Mouse (Mus musculus) retina, embryonic 14.5 days (tissue): ENCODE data around the gene Scd2.
"Not testable (repeated sequence)": the region's sequence is repeated elsewhere in the genome, so short reads cannot be mapped to it uniquely, and the experiment has no call there.

Experiments used
- DNase-seq: peaks from one replicate; pipeline ENCODE4 v3.0.0-alpha.2; 2015; ENCODE audit warnings: low spot score

Scd2 gene

DNA sequence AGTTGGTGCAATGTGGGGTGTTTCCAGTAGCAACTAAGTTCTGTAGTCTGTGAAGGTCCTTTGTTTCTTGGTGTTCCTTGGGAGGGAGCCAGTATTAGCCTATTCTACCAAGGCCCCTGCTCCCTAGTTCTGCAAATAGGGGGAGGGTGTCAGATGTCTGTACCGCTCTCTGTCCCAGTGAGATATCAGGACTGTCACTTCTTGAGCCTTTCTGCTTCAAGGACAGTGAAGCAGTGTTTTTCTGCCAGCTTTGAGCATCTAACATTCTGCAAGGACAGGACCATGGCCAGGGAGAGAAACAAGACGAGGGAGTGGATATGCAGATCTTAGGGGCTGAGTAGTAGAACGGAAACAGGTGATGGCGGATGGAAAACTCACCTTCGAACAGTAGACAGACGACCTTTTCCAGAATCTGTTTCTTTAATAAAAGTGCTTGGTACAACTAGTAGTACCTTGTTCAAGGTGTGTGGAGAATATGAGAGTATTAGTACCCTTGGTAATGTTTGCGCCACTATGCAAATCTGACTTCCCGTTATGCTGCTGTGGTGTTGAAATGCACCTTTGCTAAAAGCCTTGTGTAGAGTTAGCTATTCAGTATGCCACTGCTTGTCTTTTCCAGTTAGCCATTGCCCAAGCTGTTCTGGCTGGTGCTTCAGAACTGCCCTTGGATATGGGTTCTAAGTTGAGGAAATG, 3.7 kb downstream of the Scd2 start:
- DNase-seq = no peak

GRCm38 (mm10) chr19:44297862-44298261, 4.4 kb downstream of the Scd2 start:
- no peak for DNase-seq

- no peak for DNase-seq
Measured at GRCm38 (mm10) chr19:44299078-44299477, 5.6 kb downstream of the Scd2 start.

GRCm38 (mm10) chr19:44299902-44300301, 6.4 kb downstream of the Scd2 start:
- DNase-seq = no peak

DNA sequence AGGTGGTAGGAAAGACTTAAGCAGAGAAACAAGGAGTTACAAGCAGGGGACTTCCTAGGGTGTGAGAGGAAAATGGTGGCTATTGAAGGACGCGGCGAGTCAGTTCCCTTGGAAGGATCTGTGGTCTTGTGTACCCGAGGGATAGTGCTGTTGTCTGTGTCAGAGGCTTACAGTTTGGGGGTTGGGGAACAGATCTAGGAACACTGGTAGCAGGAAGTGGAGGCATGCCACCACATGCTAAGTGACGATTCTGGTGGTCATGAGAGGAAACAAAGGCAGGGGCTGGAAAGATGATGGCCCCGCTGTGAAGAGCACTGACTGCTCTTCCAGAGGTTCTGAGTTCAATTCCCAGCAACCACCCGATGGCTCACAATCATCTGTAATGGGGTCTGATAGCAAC, 7.0 kb downstream of the Scd2 start:
- no peak for DNase-seq

DNA sequence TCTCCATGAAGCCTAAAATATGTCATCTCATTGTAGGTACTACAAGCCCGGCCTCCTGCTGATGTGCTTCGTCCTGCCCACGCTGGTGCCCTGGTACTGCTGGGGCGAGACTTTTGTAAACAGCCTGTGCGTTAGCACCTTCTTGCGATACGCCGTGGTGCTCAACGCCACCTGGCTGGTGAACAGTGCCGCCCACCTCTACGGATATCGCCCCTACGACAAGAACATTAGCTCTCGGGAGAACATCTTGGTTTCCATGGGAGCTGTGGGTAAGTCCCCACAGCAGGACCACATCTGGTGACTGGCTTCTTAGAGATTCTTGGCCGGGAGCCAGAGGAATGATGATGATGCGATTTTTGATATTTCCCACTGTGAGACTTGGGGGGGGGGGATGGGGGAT, 7.7 kb downstream of the Scd2 start:
- no peak for DNase-seq

- DNase-seq = no peak
Measured at GRCm38 (mm10) chr19:44301671-44302305, 8.3 kb downstream of the Scd2 start.

DNA sequence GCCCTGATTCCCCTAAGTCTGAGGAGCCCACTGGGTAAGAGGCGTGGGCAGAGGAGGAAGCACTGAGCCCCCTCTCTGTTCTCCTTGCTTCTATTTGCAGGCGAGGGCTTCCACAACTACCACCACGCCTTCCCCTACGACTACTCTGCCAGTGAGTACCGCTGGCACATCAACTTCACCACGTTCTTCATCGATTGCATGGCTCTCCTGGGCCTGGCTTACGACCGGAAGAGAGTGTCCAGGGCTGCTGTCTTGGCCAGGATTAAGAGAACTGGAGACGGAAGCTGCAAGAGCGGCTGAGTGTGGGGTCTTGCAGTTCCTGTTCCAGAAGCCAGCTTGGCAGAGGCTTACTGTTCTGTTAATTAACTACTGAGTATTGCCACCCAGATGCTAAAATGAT, 9.4 kb downstream of the Scd2 start:
- DNase-seq = no peak

DNA sequence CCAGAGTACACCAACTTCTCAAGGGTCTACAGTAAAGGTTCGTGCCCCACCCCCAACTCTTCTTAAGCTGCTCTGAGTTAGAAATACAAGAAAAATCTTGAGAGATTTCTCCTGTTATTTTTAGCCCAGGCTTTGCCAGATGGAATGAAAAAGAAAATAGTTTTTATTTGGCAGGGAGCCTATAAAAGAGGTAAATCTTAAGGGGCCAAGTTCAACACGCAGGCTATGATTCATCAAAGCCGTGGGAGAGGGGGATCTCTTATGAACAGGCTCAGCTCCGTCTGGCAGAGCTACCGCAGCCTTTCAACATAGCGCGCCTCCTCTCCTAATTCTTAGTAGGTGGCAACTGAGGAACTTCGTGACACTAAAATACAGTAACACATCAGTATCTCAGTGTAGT, 10.0 kb downstream of the Scd2 start:
- DNase-seq = no peak

GRCm38 (mm10) chr19:44304419-44304818, 10.9 kb downstream of the Scd2 start:
- DNase-seq = no peak

- DNase-seq = no peak
Measured at GRCm38 (mm10) chr19:44304851-44305510, 11.5 kb downstream of the Scd2 start.

DNA sequence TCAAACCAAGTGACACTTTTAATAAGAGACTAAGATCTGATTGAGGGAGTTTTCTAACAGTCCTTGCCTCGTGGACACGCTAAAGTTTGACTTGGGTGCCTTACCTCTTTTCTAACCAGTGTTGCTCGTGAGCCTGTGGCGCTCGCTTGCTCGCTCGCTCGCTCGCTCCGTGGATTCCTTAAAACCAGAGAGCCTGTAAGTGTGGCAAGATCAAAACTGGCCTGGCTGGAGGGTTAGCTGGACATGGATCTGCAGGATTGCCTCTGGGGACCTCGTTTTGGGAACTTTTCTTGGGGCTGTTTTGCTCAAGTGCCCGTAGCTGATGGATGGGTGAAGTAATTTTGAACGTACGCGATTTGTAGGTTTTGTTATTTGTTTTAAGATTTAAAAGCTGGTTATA, 12.2 kb downstream of the Scd2 start:
- no peak for DNase-seq

GRCm38 (mm10) chr19:44306171-44306570, 12.7 kb downstream of the Scd2 start:
- DNase-seq = no peak

- DNase-seq = no peak
Measured at GRCm38 (mm10) chr19:44307101-44307914, 13.8 kb downstream of the Scd2 start.

- DNase-seq = no peak
Measured at GRCm38 (mm10) chr19:44307915-44308470, 14.5 kb downstream of the Scd2 start.

- DNase-seq = no peak
Measured at GRCm38 (mm10) chr19:44308611-44309246, 15.3 kb downstream of the Scd2 start.

DNA sequence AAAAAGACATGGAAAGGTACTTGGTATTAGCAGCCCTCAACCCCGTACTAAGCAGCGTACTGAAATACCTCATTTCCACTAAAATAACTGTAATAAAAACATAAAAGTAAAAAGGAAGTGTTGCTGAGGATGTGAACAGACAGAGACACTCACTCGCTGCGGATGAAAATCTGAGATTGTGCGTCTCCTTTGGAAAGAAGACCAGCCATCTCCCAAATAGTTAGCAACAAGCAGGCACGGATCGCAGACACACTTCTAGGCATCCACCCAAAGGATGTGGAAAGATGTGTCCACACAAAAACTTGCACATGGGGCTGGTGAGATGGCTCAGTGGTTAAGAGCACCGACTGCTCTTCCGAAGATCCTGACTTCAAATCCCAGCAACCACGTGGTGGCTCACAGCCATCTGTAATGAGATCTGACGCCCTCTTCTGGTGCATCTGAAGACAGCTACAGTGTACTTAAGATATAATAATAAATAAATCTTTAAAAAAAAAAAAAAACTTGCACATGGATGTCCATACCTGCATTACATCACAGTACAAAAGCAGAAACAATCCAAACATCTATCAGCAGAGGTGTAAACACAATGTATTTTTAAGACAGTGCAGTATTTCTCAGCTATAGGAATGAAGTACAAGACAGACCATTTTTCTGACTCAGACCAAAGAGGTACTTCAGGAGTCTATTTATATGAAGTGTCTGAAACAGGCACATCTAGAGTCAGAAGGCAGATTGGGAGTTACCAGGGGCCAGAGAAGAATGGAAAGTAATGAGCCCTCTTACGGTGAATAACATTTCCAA, 16.1 kb downstream of the Scd2 start:
- DNase-seq = no peak

GRCm38 (mm10) chr19:44310155-44310575, 16.7 kb downstream of the Scd2 start:
- DNase-seq = not testable (repeated sequence)

DNA sequence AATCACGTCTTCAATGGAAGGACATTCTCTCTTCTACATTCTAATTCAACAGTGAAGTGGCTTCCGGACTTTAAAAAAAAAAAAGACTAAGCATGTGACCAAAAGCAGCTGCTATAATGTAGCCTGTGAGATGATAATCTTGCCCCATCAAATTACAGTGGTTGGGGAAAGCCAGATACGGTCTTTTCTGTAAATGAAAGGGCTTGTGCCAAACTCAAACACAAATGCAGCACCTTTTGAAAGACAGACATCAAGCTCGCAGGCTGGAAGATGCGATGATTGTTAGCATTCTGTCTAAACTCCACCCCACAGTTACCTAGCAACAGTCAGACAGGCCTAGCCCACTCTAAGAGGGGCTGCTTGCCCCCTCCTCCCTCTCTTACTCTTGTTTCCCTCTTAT, 17.3 kb downstream of the Scd2 start:
- DNase-seq = no peak

- DNase-seq = no peak
Measured at GRCm38 (mm10) chr19:44311306-44312006, 18.0 kb downstream of the Scd2 start.
